Mouse (Mus musculus): Measurements from ENCODE around the gene Ttll13. TPM values are rescaled to one million over a fixed set of nuclear protein-coding genes. Genes with fewer than 3 reads are reported as not detected.

The Ttll13 gene
- polyA plus RNA-seq (2014; fragmentation: Nextera tagmentation; extraction: Ambion mirVana), result 0.87 and 1.2 TPM in 2 replicates

- peak; percentile 99 for DNase-seq (ENCODE audit: low spot score)
- peak within 1 kb of the TSS; percentile 55 for H3K4me2 ChIP-seq (ENCODE audit: low read length)
- ATAC-seq, result peak; percentile 99
- H3K4me3 ChIP-seq (ENCODE audit: low read depth, low read length), result peak within 1 kb of the TSS; percentile 48
- peak within 1 kb of the TSS; percentile 69 for H3K9ac ChIP-seq (ENCODE audit: low read length)
- H3K9me3 ChIP-seq (replicated peaks; ENCODE audit: control insufficient read depth, low read length), result no peaks in the 10 kb centered on the region
- peak within 1 kb of the TSS; percentile 78 for H3K27ac ChIP-seq (ENCODE audit: low read depth, low read length)
- H3K27me3 ChIP-seq (replicated peaks; ENCODE audit: control insufficient read depth, insufficient read depth, low read length), result no peaks in the 10 kb centered on the region
- H3K4me1 ChIP-seq (ENCODE audit: control insufficient read depth, insufficient read depth, low read length), result no peaks in the 10 kb centered on the region
- H3K36me3 ChIP-seq (ENCODE audit: control insufficient read depth, insufficient read depth, low read length), result no peaks in the 10 kb centered on the region
- WGBS, result under 1% methylated on average over 48 of the region's 48 CpGs
Measured at GRCm38 (mm10) chr7:80246148-80246721, at the start of gene Ttll13. TSS of gene Ttll13 (plus strand) at chr7:80246376.

- Histone ChIP-seq H3K9ac (ENCODE audit: low read length) (peak overlapping the region; percentile 84), H3K4me2 (ENCODE audit: low read length) (peak overlapping the region; percentile 83), H3K4me3 (ENCODE audit: low read depth, low read length) (peak overlapping the region; percentile 72), H3K27me3 (replicated peaks; ENCODE audit: control insufficient read depth, insufficient read depth, low read length) (no peaks in the 10 kb centered on the region), H3K27ac (ENCODE audit: low read depth, low read length) (peak overlapping the region; percentile 96; the same call in 1 of the 2 replicates), H3K9me3 (replicated peaks; ENCODE audit: control insufficient read depth, low read length) (no peaks in the 10 kb centered on the region), H3K4me1 (ENCODE audit: control insufficient read depth, insufficient read depth, low read length) (peaks cover 54% of the 10 kb centered on the region), H3K36me3 (ENCODE audit: control insufficient read depth, insufficient read depth, low read length) (0 out of 2 replicates have a peak, but pooled peaks cover 2% of the 10 kb centered on the region)
- DNase-seq (ENCODE audit: low spot score), result no peak
- WGBS, result 5% methylated on average over 4 of the region's 4 CpGs
- ATAC-seq, result no peak
Measured at GRCm38 (mm10) chr7:80197371-80197770, 48.8 kb upstream of the Ttll13 start.

- H3K4me1 ChIP-seq (ENCODE audit: control insufficient read depth, insufficient read depth, low read length), result peaks cover 53% of the 10 kb centered on the region
- no peaks in the 10 kb centered on the region for H3K9me3 ChIP-seq (replicated peaks; ENCODE audit: control insufficient read depth, low read length)
- H3K4me3 ChIP-seq (ENCODE audit: low read depth, low read length), result peak overlapping the region; percentile 72
- peak; percentile 85 for DNase-seq (ENCODE audit: low spot score)
- H3K27me3 ChIP-seq (replicated peaks; ENCODE audit: control insufficient read depth, insufficient read depth, low read length), result no peaks in the 10 kb centered on the region
- peak; percentile 90 for ATAC-seq
- H3K4me2 ChIP-seq (ENCODE audit: low read length), result peak overlapping the region; percentile 83
- whole genome bisulfite sequencing, result under 1% methylated on average over 47 of the region's 74 CpGs
- H3K27ac ChIP-seq (ENCODE audit: low read depth, low read length), result peak overlapping the region; percentile 96
- peak overlapping the region; percentile 84 for H3K9ac ChIP-seq (ENCODE audit: low read length)
- 0 out of 2 replicates have a peak, but pooled peaks cover 3% of the 10 kb centered on the region for H3K36me3 ChIP-seq (ENCODE audit: control insufficient read depth, insufficient read depth, low read length)
Measured at GRCm38 (mm10) chr7:80197941-80198778, 48.0 kb upstream of the Ttll13 start.

- peak overlapping the region; percentile 72 for H3K4me3 ChIP-seq (ENCODE audit: low read depth, low read length)
- DNase-seq (ENCODE audit: low spot score) (no peak), ATAC-seq (peak; percentile 6; the same call in 1 of the 2 replicates)
- H3K27ac ChIP-seq (ENCODE audit: low read depth, low read length), result peak overlapping the region; percentile 96
- H3K4me2 ChIP-seq (ENCODE audit: low read length), result peak overlapping the region; percentile 83
- H3K9me3 ChIP-seq (replicated peaks; ENCODE audit: control insufficient read depth, low read length), result no peaks in the 10 kb centered on the region
- H3K27me3 ChIP-seq (replicated peaks; ENCODE audit: control insufficient read depth, insufficient read depth, low read length), result no peaks in the 10 kb centered on the region
- H3K9ac ChIP-seq (ENCODE audit: low read length), result peak overlapping the region; percentile 84
- H3K36me3 ChIP-seq (ENCODE audit: control insufficient read depth, insufficient read depth, low read length), result 0 out of 2 replicates have a peak, but pooled peaks cover 3% of the 10 kb centered on the region
- H3K4me1 ChIP-seq (ENCODE audit: control insufficient read depth, insufficient read depth, low read length), result peaks cover 55% of the 10 kb centered on the region
- 0% methylated on average over 11 of the region's 11 CpGs for WGBS
Measured at GRCm38 (mm10) chr7:80198863-80199262, 47.3 kb upstream of the Ttll13 start.

- 39% methylated on average over 6 of the region's 6 CpGs for WGBS
- ATAC-seq, result no peak
Measured at GRCm38 (mm10) chr7:80199286-80199685, 46.9 kb upstream of the Ttll13 start.

GRCm38 (mm10) chr7:80199851-80200587, 46.2 kb upstream of the Ttll13 start:
- ATAC-seq (no peak), DNase-seq (ENCODE audit: low spot score) (no peak)
- Histone ChIP-seq H3K27me3 (replicated peaks; ENCODE audit: control insufficient read depth, insufficient read depth, low read length) (no peaks in the 10 kb centered on the region), H3K27ac (ENCODE audit: low read depth, low read length) (no peak overlapping the region), H3K4me2 (ENCODE audit: low read length) (peak overlapping the region; percentile 83), H3K9ac (ENCODE audit: low read length) (no peak overlapping the region), H3K9me3 (replicated peaks; ENCODE audit: control insufficient read depth, low read length) (no peaks in the 10 kb centered on the region), H3K36me3 (ENCODE audit: control insufficient read depth, insufficient read depth, low read length) (0 out of 2 replicates have a peak, but pooled peaks cover 3% of the 10 kb centered on the region), H3K4me1 (ENCODE audit: control insufficient read depth, insufficient read depth, low read length) (peaks cover 46% of the 10 kb centered on the region), H3K4me3 (ENCODE audit: low read depth, low read length) (no peak overlapping the region)
- WGBS, result 82% methylated on average over 11 of the region's 11 CpGs

More at GRCm38 (mm10) chr7:80199286-80199685, 46.9 kb upstream of the Ttll13 start:
- H3K36me3 ChIP-seq (ENCODE audit: control insufficient read depth, insufficient read depth, low read length), result 0 out of 2 replicates have a peak, but pooled peaks cover 3% of the 10 kb centered on the region
- H3K9me3 ChIP-seq (replicated peaks; ENCODE audit: control insufficient read depth, low read length), result no peaks in the 10 kb centered on the region
- no peak for DNase-seq (ENCODE audit: low spot score)
- peak overlapping the region; percentile 72 for H3K4me3 ChIP-seq (ENCODE audit: low read depth, low read length)
- H3K27me3 ChIP-seq (replicated peaks; ENCODE audit: control insufficient read depth, insufficient read depth, low read length), result no peaks in the 10 kb centered on the region
- H3K27ac ChIP-seq (ENCODE audit: low read depth, low read length), result peak overlapping the region; percentile 96
- peak overlapping the region; percentile 84 for H3K9ac ChIP-seq (ENCODE audit: low read length)
- H3K4me1 ChIP-seq (ENCODE audit: control insufficient read depth, insufficient read depth, low read length), result peaks cover 51% of the 10 kb centered on the region
- peak overlapping the region; percentile 83 for H3K4me2 ChIP-seq (ENCODE audit: low read length)

GRCm38 (mm10) chr7:80200588-80200945, 45.6 kb upstream of the Ttll13 start:
- H3K4me2 ChIP-seq (ENCODE audit: low read length), result no peak overlapping the region
- no peak overlapping the region for H3K27ac ChIP-seq (ENCODE audit: low read depth, low read length)
- H3K36me3 ChIP-seq (ENCODE audit: control insufficient read depth, insufficient read depth, low read length), result 0 out of 2 replicates have a peak, but pooled peaks cover 3% of the 10 kb centered on the region
- no peak overlapping the region for H3K9ac ChIP-seq (ENCODE audit: low read length)
- no peak overlapping the region for H3K4me3 ChIP-seq (ENCODE audit: low read depth, low read length)
- WGBS, result 88% methylated on average over 6 of the region's 6 CpGs
- peaks cover 46% of the 10 kb centered on the region for H3K4me1 ChIP-seq (ENCODE audit: control insufficient read depth, insufficient read depth, low read length)
- no peaks in the 10 kb centered on the region for H3K9me3 ChIP-seq (replicated peaks; ENCODE audit: control insufficient read depth, low read length)
- ATAC-seq (no peak), DNase-seq (ENCODE audit: low spot score) (no peak)
- H3K27me3 ChIP-seq (replicated peaks; ENCODE audit: control insufficient read depth, insufficient read depth, low read length), result no peaks in the 10 kb centered on the region

- no peak overlapping the region for H3K27ac ChIP-seq (ENCODE audit: low read depth, low read length)
- WGBS, result 94% methylated on average over 5 of the region's 5 CpGs
- ATAC-seq, result no peak
- H3K27me3 ChIP-seq (replicated peaks; ENCODE audit: control insufficient read depth, insufficient read depth, low read length), result no peaks in the 10 kb centered on the region
- no peak overlapping the region for H3K4me2 ChIP-seq (ENCODE audit: low read length)
- H3K9ac ChIP-seq (ENCODE audit: low read length), result no peak overlapping the region
- no peaks in the 10 kb centered on the region for H3K9me3 ChIP-seq (replicated peaks; ENCODE audit: control insufficient read depth, low read length)
- DNase-seq (ENCODE audit: low spot score), result no peak
- 0 out of 2 replicates have a peak, but pooled peaks cover 3% of the 10 kb centered on the region for H3K36me3 ChIP-seq (ENCODE audit: control insufficient read depth, insufficient read depth, low read length)
- peaks cover 46% of the 10 kb centered on the region for H3K4me1 ChIP-seq (ENCODE audit: control insufficient read depth, insufficient read depth, low read length)
- H3K4me3 ChIP-seq (ENCODE audit: low read depth, low read length), result no peak overlapping the region
Measured at GRCm38 (mm10) chr7:80200963-80201539, 45.1 kb upstream of the Ttll13 start.
